Mouse (Mus musculus): ENCODE results near the gene Fam19a1.

DNA sequence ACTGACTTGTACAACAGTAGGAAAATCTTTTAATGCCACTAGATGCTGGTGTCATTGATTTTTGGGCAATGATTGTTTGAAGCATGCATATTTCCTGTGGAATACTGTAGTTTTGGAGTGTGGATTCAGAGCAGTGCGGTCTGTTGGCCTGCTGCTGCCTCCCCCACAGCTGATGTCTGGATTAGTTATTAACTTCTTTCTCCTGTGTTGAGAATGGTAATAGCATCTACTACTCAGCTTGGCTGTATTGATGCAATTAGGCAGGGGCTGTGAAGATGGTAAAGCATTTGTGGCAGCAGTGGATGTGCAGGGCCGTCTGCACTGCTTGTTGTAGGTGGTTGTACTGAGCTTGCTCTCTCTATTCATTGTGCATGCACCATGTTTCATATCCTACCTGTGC lies 326.5 kb downstream of the Fam19a1 start:
- TF ChIP-seq CTCF (IDR thresholded peaks at IDR 0.05; ENCODE audit: low read depth) (no peak), EP300 (optimal IDR thresholded peaks at IDR 0.05) (no peak)
